Mouse (Mus musculus) liver, embryonic 14.5 days (tissue): ENCODE measurements around the gene Strip2. TPM values are rescaled to one million over a fixed set of nuclear protein-coding genes. Genes with fewer than 3 reads are reported as not detected.

Experiments used
- ATAC-seq: fragments of 200-750 bp; cut with Nextera tagmentation; 2 replicates; pipeline ENCODE4 v1.8.0; 2017; ENCODE audit warnings: moderate number of reproducible peaks, mild to moderate bottlenecking, moderate library complexity; ENCODE audit not compliant: insufficient read depth
- DNase-seq, 3 experiments: peaks; one replicate each; pipeline ENCODE4 v3.0.0-alpha.2; 2012 to 2013; ENCODE audit warnings: low read depth in 3 of 3, low spot score in 3 of 3
- H3K27ac ChIP-seq: fragments of 300-500 bp; sonication (generic); 2 replicates; pipeline ENCODE4 v1.5.1; 2014; ENCODE audit warnings: moderate library complexity, mild to moderate bottlenecking, control low read depth, inconsistent platforms
- H3K27me3 ChIP-seq: fragments of 300-500 bp; sonication (generic); 2 replicates; pipeline ENCODE4 v1.6.1; 2014; ENCODE audit warnings: mild to moderate bottlenecking, low read length, moderate library complexity; ENCODE audit not compliant: control insufficient read depth, insufficient read depth
- H3K36me3 ChIP-seq: fragments of 300-500 bp; sonication (generic); replicated peaks from 2 replicates; pipeline ENCODE4 v1.6.1; 2014; ENCODE audit warnings: low read depth; ENCODE audit not compliant: control insufficient read depth, insufficient read depth
- H3K4me1 ChIP-seq, 2 experiments: fragments of 200-500 bp in 1 of 2; fragments of 300-500 bp in 1 of 2; sonication (generic) in 1 of 2; replicated peaks; 2 replicates each; pipeline ENCODE4 v1.6.1; 2012 to 2014; ENCODE audit warnings: antibody characterized with exemption in 1 of 2, inconsistent platforms in 1 of 2, low read length in 1 of 2; ENCODE audit not compliant: control insufficient read depth in 2 of 2, insufficient read depth in 2 of 2
- H3K4me2 ChIP-seq: fragments of 300-500 bp; sonication (generic); 2 replicates; pipeline ENCODE4 v1.6.1; 2014; ENCODE audit warnings: low read depth, mild to moderate bottlenecking, control low read depth, moderate library complexity
- H3K4me3 ChIP-seq, 2 experiments: fragments of 200-500 bp in 1 of 2; fragments of 300-500 bp in 1 of 2; sonication (generic) in 1 of 2; 2 replicates each; pipeline ENCODE4 v1.5.1; 2012 to 2014; ENCODE audit warnings: low read depth in 2 of 2, low read length in 2 of 2, mild to moderate bottlenecking in 2 of 2, control low read depth in 1 of 2, inconsistent platforms in 1 of 2, moderate library complexity in 1 of 2; ENCODE audit not compliant: insufficient read depth in 1 of 2
- H3K9ac ChIP-seq: fragments of 300-500 bp; sonication (generic); replicated peaks from 2 replicates; pipeline ENCODE4 v1.6.1; 2014; ENCODE audit warnings: mild to moderate bottlenecking, control low read depth, moderate library complexity
- H3K9me3 ChIP-seq: fragments of 300-500 bp; sonication (generic); 2 replicates; pipeline ENCODE4 v1.6.1; 2016; ENCODE audit warnings: low read length, mixed read lengths; ENCODE audit not compliant: control insufficient read depth
- CTCF ChIP-seq: IDR thresholded peaks from 2 replicates; pipeline ENCODE4 v1.5.1; 2016; ENCODE audit warnings: antibody characterized with exemption, low read depth, control low read depth
- EP300 ChIP-seq: IDR thresholded peaks from 2 replicates; pipeline ENCODE4 v1.6.1; 2016; ENCODE audit warnings: antibody characterized with exemption, low read depth
- WGBS: fragments of 180-500 bp; shearing (Covaris S2); extraction: QIAGEN DNeasy Blood & Tissue Kit; methylation state at CpG from one replicate; pipeline ENCODE4 v1.1.7; 2014; ENCODE audit not compliant: insufficient replicate concordance; 5-methylcytosine and 5-hydroxymethylcytosine counted together
- polyA plus RNA-seq, 2 experiments: library from polyadenylated mRNA; depleted of rRNA in 1 of 2; stranded (reverse) in 1 of 2; unstranded in 1 of 2; fragments of >200 nt; fragmentation: Nextera tagmentation in 1 of 2; extraction: Ambion mirVana in 1 of 2; gene quantifications; 2 replicates each; pipeline versions ENCODE4 v1.2.1 to v1.2.3; 2012 to 2014

Gene Strip2
- polyA plus RNA-seq, 2 experiments, result 0.41 to 0.42 TPM

GRCm38 (mm10) chr6:29923501-29923900, 6.7 kb downstream of the Strip2 start:
- H3K27me3 ChIP-seq, result peaks cover 8% of the 10 kb centered on the region
- H3K4me1 ChIP-seq, result peaks cover 0 to 7% of the 10 kb centered on the region in 2 experiments; a peak in 1 of 4 replicates
- WGBS, result 42% methylated on average over 4 of the region's 4 CpGs
- H3K27ac ChIP-seq, result no peak overlapping the region
- DNase-seq (peak in 2 of 3 experiments; percentile 14 to 22), ATAC-seq (peak; percentile 50; the same call in 1 of the 2 replicates)
- H3K9ac ChIP-seq, result no peak overlapping the region
- no peaks in the 10 kb centered on the region for H3K9me3 ChIP-seq
- TF ChIP-seq EP300, result peak; percentile 67
- no peak for TF ChIP-seq CTCF
- H3K36me3 ChIP-seq, result no peaks in the 10 kb centered on the region
- no peak overlapping the region for H3K4me3 ChIP-seq
- H3K4me2 ChIP-seq, result no peak overlapping the region

GRCm38 (mm10) chr6:29925594-29926219, 8.9 kb downstream of the Strip2 start:
- Histone ChIP-seq H3K9me3 (no peaks in the 10 kb centered on the region), H3K9ac (no peak overlapping the region), H3K4me2 (no peak overlapping the region), H3K27ac (no peak overlapping the region), H3K27me3 (no peaks in the 10 kb centered on the region), H3K4me3 (no peak overlapping the region), H3K36me3 (no peaks in the 10 kb centered on the region), H3K4me1 (peaks cover 0 to 7% of the 10 kb centered on the region in 2 experiments; a peak in 1 of 4 replicates)
- TF ChIP-seq EP300 (no peak), CTCF (no peak)
- ATAC-seq, result no peak
- DNase-seq, result no peak
- WGBS, result 44% methylated on average over 6 of the region's 6 CpGs

- Histone ChIP-seq H3K27ac (no peak overlapping the region), H3K9me3 (no peaks in the 10 kb centered on the region), H3K36me3 (no peaks in the 10 kb centered on the region), H3K4me1 (no peaks in the 10 kb centered on the region), H3K9ac (no peak overlapping the region), H3K27me3 (no peaks in the 10 kb centered on the region), H3K4me2 (no peak overlapping the region), H3K4me3 (no peak overlapping the region)
- TF ChIP-seq CTCF (no peak), EP300 (no peak)
- ATAC-seq (no peak), DNase-seq (no peak)
Observed at GRCm38 (mm10) chr6:29930087-29930486, 13.3 kb downstream of the Strip2 start.

DNA sequence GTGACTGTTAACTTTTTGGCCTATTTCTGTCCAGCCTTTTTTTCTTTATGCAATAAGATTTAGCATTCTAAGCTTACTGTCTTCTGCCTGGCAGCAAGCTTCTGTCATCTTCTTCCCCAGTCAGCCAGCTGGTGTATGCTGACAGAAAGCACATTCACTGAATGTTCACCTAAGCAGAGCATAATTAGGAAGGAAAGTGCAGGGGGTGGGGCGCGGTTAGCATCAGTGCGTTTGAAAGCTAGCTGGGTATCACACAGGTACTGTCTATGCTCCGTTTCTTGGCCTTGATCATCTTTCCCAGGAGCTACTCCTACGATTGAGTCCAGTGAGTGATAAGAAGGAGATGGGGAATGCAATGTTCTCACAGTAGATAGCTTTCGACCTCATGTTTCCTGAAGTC, 13.9 kb downstream of the Strip2 start:
- H3K4me2 ChIP-seq, result no peak overlapping the region
- no peaks in the 10 kb centered on the region for H3K9me3 ChIP-seq
- ATAC-seq, result no peak
- no peak overlapping the region for H3K4me3 ChIP-seq
- no peak for TF ChIP-seq CTCF
- TF ChIP-seq EP300, result no peak
- DNase-seq, result no peak
- no peaks in the 10 kb centered on the region for H3K27me3 ChIP-seq
- H3K27ac ChIP-seq, result no peak overlapping the region
- WGBS, result 74% methylated on average over 6 of the region's 6 CpGs
- H3K36me3 ChIP-seq, result no peaks in the 10 kb centered on the region
- H3K9ac ChIP-seq, result no peak overlapping the region
- H3K4me1 ChIP-seq, result no peaks in the 10 kb centered on the region

DNA sequence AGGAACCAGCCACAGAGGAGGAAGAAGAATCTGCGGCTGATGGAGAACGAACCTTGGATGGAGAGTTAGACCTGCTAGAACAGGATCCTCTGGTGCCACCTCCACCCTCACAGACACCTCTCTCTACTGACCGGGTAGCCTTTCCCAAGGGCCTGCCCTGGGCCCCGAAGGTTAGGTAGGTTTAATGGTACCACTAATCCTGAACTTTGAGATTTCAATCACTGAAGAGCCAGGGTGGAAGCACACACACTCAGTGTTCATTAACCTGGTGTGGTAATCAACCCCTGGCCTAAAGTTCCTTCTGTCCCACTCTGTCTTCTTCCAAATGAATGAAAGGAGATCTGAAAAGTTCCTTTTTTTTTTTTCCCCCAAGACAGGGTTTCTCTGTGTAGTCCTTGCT, 14.4 kb downstream of the Strip2 start:
- Histone ChIP-seq H3K4me3 (no peak overlapping the region), H3K27me3 (no peaks in the 10 kb centered on the region), H3K27ac (no peak overlapping the region), H3K9ac (no peak overlapping the region), H3K36me3 (no peaks in the 10 kb centered on the region), H3K4me2 (no peak overlapping the region), H3K4me1 (no peaks in the 10 kb centered on the region), H3K9me3 (no peaks in the 10 kb centered on the region)
- DNase-seq (no peak), ATAC-seq (no peak)
- TF ChIP-seq EP300 (no peak), CTCF (no peak)
- WGBS, result 56% methylated on average over 4 of the region's 4 CpGs
